Mouse (Mus musculus) heart, postnatal 0 days (tissue): Measurements from ENCODE around the gene Spata1.

ENCODE experiments used
- CTCF ChIP-seq: IDR thresholded peaks from 2 replicates; pipeline ENCODE4 v1.5.1; 2016; ENCODE audit warnings: antibody characterized with exemption, control low read depth, low read depth
- EP300 ChIP-seq: IDR thresholded peaks from 2 replicates; pipeline ENCODE4 v1.6.1; 2016; ENCODE audit warnings: antibody characterized with exemption, low read depth

DNA sequence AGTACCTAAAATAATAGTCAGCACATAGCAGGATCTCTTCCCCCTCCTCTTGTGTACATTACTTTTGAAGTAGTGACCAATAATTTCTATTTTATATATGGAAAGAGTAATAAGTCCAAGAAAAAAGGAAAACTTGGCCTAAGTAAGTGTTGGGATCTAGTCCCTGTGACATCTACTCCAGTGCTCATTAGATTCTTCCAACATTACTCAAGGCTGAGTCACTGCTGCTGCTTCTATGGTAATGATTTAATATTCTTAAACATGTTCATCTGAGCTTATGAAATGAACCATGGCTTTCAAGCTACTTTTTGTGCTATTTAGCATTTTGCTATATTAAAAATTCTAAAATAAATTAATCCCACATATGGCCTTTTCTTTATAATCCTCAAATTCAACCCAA, 25.8 kb downstream of the Spata1 start:
- TF ChIP-seq EP300 (no peak), CTCF (no peak)
